Mouse (Mus musculus) stomach, postnatal 0 days (tissue): ENCODE measurements at regions not wholly inside any gene's neighbourhood (a gene's known extent, or its start where the extent isn't known, plus 50 kb on each side); places are given as distances from the start of the nearest gene placed in this dataset.

Experiments used
- ATAC-seq: fragments of 200-750 bp; cut with Nextera tagmentation; 2 replicates; pipeline ENCODE4 v1.8.0; 2017; ENCODE audit not compliant: low FRiP score, low TSS enrichment
- DNase-seq: peaks from one replicate; pipeline ENCODE4 v3.0.0-alpha.2; 2016; ENCODE audit warnings: low spot score
- H3K27ac ChIP-seq: fragments of 300-500 bp; sonication (generic); replicated peaks from 2 replicates; pipeline ENCODE4 v1.5.1; 2014; ENCODE audit warnings: mild to moderate bottlenecking, control low read depth
- H3K27me3 ChIP-seq: fragments of 300-500 bp; sonication (generic); 2 replicates; pipeline ENCODE4 v1.6.1; 2014; ENCODE audit warnings: low read length; ENCODE audit not compliant: control insufficient read depth, insufficient read depth
- H3K36me3 ChIP-seq: fragments of 300-500 bp; sonication (generic); 2 replicates; pipeline ENCODE4 v1.6.1; 2014; ENCODE audit warnings: low read length, mixed read lengths; ENCODE audit not compliant: control insufficient read depth, insufficient read depth
- H3K4me1 ChIP-seq: fragments of 300-500 bp; sonication (generic); replicated peaks from 2 replicates; pipeline ENCODE4 v1.6.1; 2014; ENCODE audit warnings: antibody characterized with exemption; ENCODE audit not compliant: control insufficient read depth, insufficient read depth
- H3K4me2 ChIP-seq: fragments of 300-500 bp; sonication (generic); replicated peaks from 2 replicates; pipeline ENCODE4 v1.6.1; 2014; ENCODE audit warnings: low read depth, mild to moderate bottlenecking, control low read depth, moderate library complexity
- H3K4me3 ChIP-seq: fragments of 300-500 bp; sonication (generic); 2 replicates; pipeline ENCODE4 v1.5.1; 2014; ENCODE audit warnings: low read depth, low read length, control low read depth
- H3K9ac ChIP-seq: fragments of 300-500 bp; sonication (generic); 2 replicates; pipeline ENCODE4 v1.6.1; 2014; ENCODE audit warnings: mild to moderate bottlenecking, low read length, control low read depth, mixed read lengths
- H3K9me3 ChIP-seq: fragments of 300-500 bp; sonication (generic); 2 replicates; pipeline ENCODE4 v1.6.1; 2016; ENCODE audit warnings: low read length; ENCODE audit not compliant: control insufficient read depth
- CTCF ChIP-seq: IDR thresholded peaks from 2 replicates; pipeline ENCODE4 v1.5.1; 2016; ENCODE audit warnings: antibody characterized with exemption, low read depth, mild to moderate bottlenecking, moderate library complexity
- EP300 ChIP-seq: optimal IDR thresholded peaks from 2 replicates; pipeline ENCODE3; 2016; ENCODE audit warnings: antibody characterized with exemption
- WGBS: fragments of 180-500 bp; shearing (Covaris S2); extraction: QIAGEN DNeasy Blood & Tissue Kit; methylation state at CpG from one replicate; pipeline ENCODE4 v1.1.7; 2014; 5-methylcytosine and 5-hydroxymethylcytosine counted together

GRCm38 (mm10) chr3:102263326-102263725 is 58.8 kb upstream of the Vangl1 start:
- no peak overlapping the region for H3K27ac ChIP-seq
- no peak overlapping the region for H3K4me3 ChIP-seq
- DNase-seq (no peak), ATAC-seq (no peak)
- H3K4me1 ChIP-seq: no peaks in the 10 kb centered on the region
- no peak overlapping the region for H3K9ac ChIP-seq
- H3K36me3 ChIP-seq: no peaks in the 10 kb centered on the region
- no peaks in the 10 kb centered on the region for H3K27me3 ChIP-seq
- H3K4me2 ChIP-seq: no peak overlapping the region
- no peaks in the 10 kb centered on the region for H3K9me3 ChIP-seq
- 61% methylated on average over 9 of the region's 9 CpGs for WGBS
- no peak for TF ChIP-seq EP300
- no peak for TF ChIP-seq CTCF

GRCm38 (mm10) chr3:102262665-102263064 is 58.2 kb upstream of the Vangl1 start:
- no peak for ATAC-seq
- no peak overlapping the region for H3K4me3 ChIP-seq
- no peaks in the 10 kb centered on the region for H3K4me1 ChIP-seq
- no peaks in the 10 kb centered on the region for H3K27me3 ChIP-seq
- H3K9ac ChIP-seq: no peak overlapping the region
- no peak overlapping the region for H3K27ac ChIP-seq
- no peaks in the 10 kb centered on the region for H3K36me3 ChIP-seq
- H3K4me2 ChIP-seq: no peak overlapping the region
- no peaks in the 10 kb centered on the region for H3K9me3 ChIP-seq
- no peak for DNase-seq
- 16% methylated on average over 8 of the region's 8 CpGs for WGBS
- no peak for TF ChIP-seq CTCF
- no peak for TF ChIP-seq EP300

- Histone ChIP-seq H3K4me2 (no peak overlapping the region), H3K36me3 (no peaks in the 10 kb centered on the region), H3K9me3 (no peaks in the 10 kb centered on the region), H3K27me3 (no peaks in the 10 kb centered on the region), H3K27ac (no peak overlapping the region), H3K9ac (no peak overlapping the region), H3K4me3 (no peak overlapping the region), H3K4me1 (no peaks in the 10 kb centered on the region)
- 60% methylated on average over 3 of the region's 3 CpGs for WGBS
- DNase-seq (no peak), ATAC-seq (no peak)
- TF ChIP-seq EP300 (no peak), CTCF (no peak)
Observed at GRCm38 (mm10) chr3:102261517-102261916, 57.0 kb upstream of the Vangl1 start.
